Mouse (Mus musculus) left cerebral cortex, postnatal 25 days (tissue): ENCODE data around the gene Csnk1e. TPM values are rescaled to one million over a fixed set of nuclear protein-coding genes. Genes with fewer than 3 reads are reported as not detected.

ENCODE experiments used
- DNase-seq, 2 experiments: peaks; one replicate each; pipeline ENCODE4 v3.0.0; 2022; ENCODE audit warnings: low spot score in 2 of 2, mixed read lengths in 1 of 2
- intact Hi-C: fragments of 180-260 bp; cut with DNase I; formaldehyde crosslinking; loops from one replicate; pipeline ENCODE4 v1.15.1; 2025
- microRNA-seq, 2 experiments: library from miRNA; unstranded; fragments of <30 nt; microRNA quantifications; one replicate each; pipeline ENCODE4 v1.2.0; 2022
- total RNA-seq, 2 experiments: library from RNA; stranded (reverse); gene quantifications; 2 replicates each; pipeline ENCODE4 v1.2.3; 2021

The Csnk1e gene
- total RNA-seq, 2 experiments from 2014 or later: 133 to 141 TPM

- intact Hi-C loops: no loop called here
- no peak for DNase-seq
These were observed 76.8 kb downstream of the Csnk1e start for GRCm38 (mm10) chr15:79378608-79379007.

GRCm38 (mm10) chr15:79377681-79378080, 77.7 kb downstream of the Csnk1e start:
- DNase-seq: peak in 1 of 2 experiments; percentile 30
- intact Hi-C loops: no loop called here

- DNase-seq: no peak
- intact Hi-C loops: no loop called here
These were observed 80.6 kb downstream of the Csnk1e start for GRCm38 (mm10) chr15:79374760-79375159.

GRCm38 (mm10) chr15:79370281-79370843, 85.0 kb downstream of the Csnk1e start:
- DNase-seq: no peak
- intact Hi-C loops: no loop called here

GRCm38 (mm10) chr15:79369452-79370280, 85.7 kb downstream of the Csnk1e start:
- no peak for DNase-seq
- intact Hi-C loops: no loop called here

GRCm38 (mm10) chr15:79368861-79369440, 86.4 kb downstream of the Csnk1e start:
- intact Hi-C loops: no loop called here
- DNase-seq: no peak

GRCm38 (mm10) chr15:79368313-79368811, 87.0 kb downstream of the Csnk1e start:
- no peak for DNase-seq
- intact Hi-C loops: no loop called here

Small RNAs within 50 kb of the gene (microRNA-seq; reads per million reads assigned to microRNA genes)
- gene Gm44302 (0 reads per million in 2 experiments), gene Mir1943 (1.2 to 3.7 reads per million in 2 experiments)

Other genes with a start within 250 kb of the Csnk1e start
- 10 to 100 TPM; 49.9 to 54.6 TPM for gene Pick1, start 226.4 kb downstream of the Csnk1e start, total RNA-seq
- under 1 TPM; 0.37 to 0.53 TPM for gene Gm49486, start 226.2 kb downstream of the Csnk1e start, total RNA-seq
- gene Slc16a8, start 200.8 kb downstream of the Csnk1e start, total RNA-seq: under 1 TPM in 1 of 2 experiments, not detected in 1; 0.37 TPM
- 1 to 10 TPM; 2.3 to 3.7 TPM for gene Baiap2l2, start 170.0 kb downstream of the Csnk1e start, total RNA-seq
- 10 to 100 TPM; 20.6 to 22.4 TPM for gene Pla2g6, start 127.2 kb downstream of the Csnk1e start, total RNA-seq
- 1 to 10 TPM; 1.3 to 1.8 TPM for gene Maff, start 108.9 kb downstream of the Csnk1e start, total RNA-seq
- gene Tmem184b, start 52.0 kb downstream of the Csnk1e start, total RNA-seq: 10 to 100 TPM; 57.2 to 67.5 TPM
- gene Kcnj4, start 49.7 kb upstream of the Csnk1e start, total RNA-seq: 100 to 1,000 TPM; 187 to 209 TPM
- gene Kdelr3, start 60.8 kb upstream of the Csnk1e start, total RNA-seq: under 1 TPM; 0.41 to 0.55 TPM
- gene Ddx17, start 91.2 kb upstream of the Csnk1e start, total RNA-seq: 100 to 1,000 TPM; 319 to 348 TPM
- gene Dmc1, start 149.5 kb upstream of the Csnk1e start, total RNA-seq: 1 to 10 TPM; 1.2 TPM
- 10 to 100 TPM in 1 of 2 experiments, 1 to 10 TPM in 1; 7.7 to 10.9 TPM for gene Fam227a, start 203.4 kb upstream of the Csnk1e start, total RNA-seq
- 10 to 100 TPM; 51.2 to 53.6 TPM for gene Cby1, start 203.6 kb upstream of the Csnk1e start, total RNA-seq
- gene Tomm22, start 215.3 kb upstream of the Csnk1e start, total RNA-seq: 100 to 1,000 TPM in 1 of 2 experiments, 10 to 100 TPM in 1; 97.8 to 100 TPM
- 10 to 100 TPM; 71.7 to 71.8 TPM for gene Josd1, start 232.4 kb upstream of the Csnk1e start, total RNA-seq
- gene Gtpbp1, start 235.3 kb upstream of the Csnk1e start, total RNA-seq: 10 to 100 TPM; 42.5 to 47.7 TPM